Mouse (Mus musculus) large intestine, adult 2 months (tissue): ENCODE results near the gene Olfr749. TPM values are rescaled to one million over a fixed set of nuclear protein-coding genes. Genes with fewer than 3 reads are reported as not detected.
"Not testable (repeated sequence)": the region's sequence is repeated elsewhere in the genome, so short reads cannot be mapped to it uniquely, and the experiment has no call there.

Source experiments
- DNase-seq: peaks from one replicate; pipeline ENCODE4 v3.0.0-alpha.2; 2012; ENCODE audit warnings: low read depth, low spot score
- whole genome bisulfite sequencing: fragments of 180-500 bp; shearing (Covaris S2); methylation state at CpG from one replicate; pipeline ENCODE4 v1.1.7; 2018; 5-methylcytosine and 5-hydroxymethylcytosine counted together
- polyA plus RNA-seq: library from polyadenylated mRNA; depleted of rRNA; stranded (reverse); fragments of >200 nt; gene quantifications from 2 replicates; pipeline ENCODE4 v1.2.3, GENCODE M21; 2012; rRNA removed

Olfr749 gene
- not detected in 2 replicates for polyA plus RNA-seq

GRCm38 (mm10) chr14:50744994-50745393 lies at the start of gene Olfr749:
Olfr749 (minus strand) TSS chr14:50745094.
- no peak for DNase-seq

DNA sequence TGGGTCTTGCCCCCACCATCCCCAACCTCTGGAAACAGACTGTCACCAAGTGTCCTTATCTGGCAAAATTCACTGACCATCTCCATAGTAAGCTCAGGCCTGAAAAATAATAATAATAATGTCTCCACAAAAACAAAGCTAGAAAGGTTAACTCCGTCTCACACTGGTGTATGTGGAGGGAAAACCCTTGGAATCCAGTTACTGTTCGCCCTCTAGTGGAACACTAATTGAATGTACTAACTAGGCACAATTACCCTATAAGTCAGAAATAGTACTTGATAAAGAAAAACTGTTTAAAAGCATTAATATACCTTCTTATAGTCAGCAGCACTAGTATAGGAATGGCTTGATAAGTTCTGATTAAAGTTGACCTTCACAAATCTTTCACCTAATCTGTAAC lies 43.3 kb upstream of the Olfr749 start:
- no peak for DNase-seq
- WGBS, result 5% methylated on average over 2 of the region's 2 CpGs

DNA sequence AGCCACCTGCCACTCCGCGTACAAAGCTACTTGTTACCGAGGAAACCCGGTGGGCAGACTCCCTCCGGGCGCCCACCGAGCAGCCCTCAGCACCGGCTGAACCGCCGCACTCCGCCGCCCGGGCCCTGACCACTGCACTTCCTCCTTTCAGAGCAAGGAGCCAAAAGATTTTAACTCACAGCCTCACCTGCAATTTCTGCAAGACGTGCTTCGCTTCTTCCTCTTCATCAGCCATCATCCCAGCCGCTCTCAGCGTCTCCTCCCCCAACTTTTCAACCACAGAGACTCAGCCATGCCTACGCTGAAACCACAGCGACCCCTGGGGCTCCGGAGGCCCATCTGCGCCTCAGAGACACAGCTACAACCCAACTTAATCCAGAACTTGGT lies 40.4 kb upstream of the Olfr749 start, which contains the start of gene Ttc5:
Ttc5 (minus strand) TSS at position 269 of the 387 bp plus-strand sequence.
- WGBS, result under 1% methylated on average over 21 of the region's 21 CpGs
- peak; percentile 82 for DNase-seq

GRCm38 (mm10) chr14:50784391-50785250 lies 39.7 kb upstream of the Olfr749 start:
- WGBS, result 8% methylated on average over 16 of the region's 16 CpGs
- no peak for DNase-seq

- no peak for DNase-seq
- 95% methylated on average over 3 of the region's 3 CpGs for WGBS
These were observed 37.3 kb upstream of the Olfr749 start for GRCm38 (mm10) chr14:50782166-50782565.

DNA sequence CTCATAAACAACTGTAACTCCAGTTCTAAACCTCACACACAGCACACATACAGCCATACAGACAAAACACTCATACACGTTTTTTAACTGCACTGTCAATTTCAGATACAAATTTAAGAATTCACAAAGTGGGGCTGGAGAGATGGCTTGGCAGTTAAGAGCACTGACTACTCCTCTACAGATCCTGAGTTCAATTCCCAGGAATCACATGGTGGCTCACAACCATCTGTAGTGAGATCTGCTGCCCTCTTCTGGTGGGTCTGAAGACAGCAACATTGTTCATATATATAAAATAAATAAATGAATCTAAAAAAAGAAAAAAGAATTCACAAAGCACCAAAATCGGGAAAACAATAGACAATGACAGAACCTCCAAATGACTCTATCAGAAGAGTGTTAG lies 26.4 kb upstream of the Olfr749 start:
- DNase-seq, result no peak

DNA sequence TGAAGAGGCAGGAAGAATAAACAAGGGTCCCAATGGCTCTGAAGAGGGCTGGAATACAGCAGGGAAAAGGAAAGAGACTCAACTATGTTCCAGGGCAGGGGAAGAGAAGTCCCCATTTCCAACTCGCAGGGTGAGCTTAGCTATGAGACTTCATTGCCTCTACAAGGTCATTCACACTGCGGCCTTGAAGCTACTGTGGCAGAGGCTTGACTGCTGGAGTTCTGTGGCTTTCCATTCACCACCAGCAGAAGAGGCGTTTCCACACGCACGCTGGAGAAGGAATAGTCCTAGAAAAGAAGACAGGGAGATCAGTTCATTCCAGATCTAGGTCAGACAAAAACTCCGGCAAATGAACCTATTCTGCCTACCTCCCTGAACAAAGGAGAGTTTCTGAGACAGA lies 20.8 kb upstream of the Olfr749 start:
- no peak for DNase-seq
- 90% methylated on average over 6 of the region's 6 CpGs for WGBS

More for the DNA sequence above, 26.4 kb upstream of the Olfr749 start:
- WGBS, result 80% methylated on average over 2 of the region's 2 CpGs

- WGBS, result 52% methylated on average over 5 of the region's 5 CpGs
- no peak for DNase-seq
These were observed 13.7 kb upstream of the Olfr749 start for GRCm38 (mm10) chr14:50758416-50759085.

DNA sequence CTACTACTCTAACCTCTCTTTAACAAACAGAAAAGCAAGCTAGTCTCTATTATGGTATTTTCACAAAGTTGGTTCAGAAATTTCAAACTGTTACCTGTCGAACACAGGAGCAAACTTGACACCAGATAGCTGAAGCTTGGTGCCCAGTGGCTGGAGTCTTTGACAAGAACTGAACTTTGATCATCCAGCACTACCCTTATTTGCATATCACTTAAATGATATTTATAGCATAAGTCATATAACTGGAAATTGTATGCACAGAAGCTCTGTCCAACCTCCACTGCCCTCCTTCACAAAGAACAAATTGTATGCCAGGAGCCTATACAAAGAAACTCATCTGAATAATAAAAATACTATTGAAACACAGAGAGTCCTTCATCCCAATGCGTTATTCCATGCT lies 3.3 kb downstream of the Olfr749 start:
- 34% methylated on average over 2 of the region's 2 CpGs for WGBS
- DNase-seq, result peak; percentile 8

DNA sequence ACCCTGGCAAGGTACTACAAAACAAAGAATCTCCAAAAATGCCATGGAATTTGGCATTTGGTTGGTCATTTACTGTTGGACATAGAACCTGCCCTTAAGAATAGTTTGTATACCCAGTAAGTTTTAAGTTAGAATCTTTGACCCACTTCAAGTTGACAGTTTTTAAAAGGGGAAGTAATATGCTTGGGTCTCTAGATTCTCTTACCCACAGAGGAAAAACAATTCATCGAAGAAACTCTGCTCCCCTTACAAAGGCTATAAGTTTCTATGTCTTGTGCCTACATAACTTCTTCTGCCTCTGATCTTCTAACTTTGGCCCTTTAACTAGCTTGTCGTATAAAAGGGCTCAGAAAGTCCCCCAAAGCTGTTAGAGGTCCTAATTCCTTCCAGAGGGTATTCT lies 4.6 kb downstream of the Olfr749 start:
- 72% methylated on average over 2 of the region's 2 CpGs for WGBS
- no peak for DNase-seq

DNA sequence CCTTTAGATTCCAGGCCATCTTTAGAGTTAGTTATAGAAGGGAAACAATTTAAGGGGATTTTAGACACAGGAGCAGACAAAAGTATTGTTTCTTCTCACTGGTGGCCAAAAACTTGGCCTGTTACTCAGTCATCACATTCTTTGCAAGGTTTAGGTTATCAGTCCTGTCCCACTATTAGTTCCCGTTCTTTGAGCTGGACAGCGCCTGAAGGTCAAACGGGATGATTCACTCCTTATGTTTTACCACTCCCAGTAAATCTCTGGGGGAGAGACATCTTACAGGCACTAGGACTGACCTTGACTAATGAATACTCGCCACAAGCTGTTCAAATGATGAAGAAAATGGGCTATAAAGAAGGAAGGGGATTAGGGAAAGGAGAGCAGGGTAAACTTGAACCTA lies 22.5 kb downstream of the Olfr749 start:
- 87% methylated on average over 3 of the region's 4 CpGs for WGBS
- DNase-seq, result not testable (repeated sequence)

- DNase-seq, result not testable (repeated sequence)
- 91% methylated on average over 15 of the region's 15 CpGs for WGBS
These were observed 25.0 kb downstream of the Olfr749 start for GRCm38 (mm10) chr14:50719875-50720274.

- DNase-seq, result no peak
- WGBS, result 59% methylated on average over 1 of the region's 1 CpGs
These were observed 37.8 kb downstream of the Olfr749 start, which contains the start of gene Olfr748 for GRCm38 (mm10) chr14:50707073-50707472. Olfr748 (plus strand) TSS chr14:50707373.

DNA sequence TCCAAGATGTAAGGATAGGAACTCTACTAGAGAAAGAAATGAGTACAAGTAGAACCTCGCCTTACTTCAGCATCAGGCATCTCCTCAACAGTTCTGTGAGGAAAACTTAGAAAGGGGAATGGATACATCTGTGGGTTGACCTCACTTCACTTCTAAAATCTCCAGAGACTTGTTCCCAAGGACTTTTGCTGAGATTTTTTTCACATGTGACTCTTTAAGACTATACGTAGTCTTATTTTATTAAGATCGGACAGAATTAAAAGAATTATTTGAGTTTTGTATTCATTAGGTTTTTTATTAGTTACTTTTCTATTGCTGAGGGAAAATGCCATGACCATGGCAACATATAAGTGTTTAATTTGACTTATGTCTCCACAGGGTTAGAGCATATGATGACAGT lies 51.8 kb downstream of the Olfr749 start, which contains the start of gene Olfr747:
Olfr747 (minus strand) TSS at position 101 of the 400 bp plus-strand sequence.
- WGBS, result 90% methylated on average over 3 of the region's 3 CpGs

More for the DNA sequence above, 51.8 kb downstream of the Olfr749 start, which contains the start of gene Olfr747:
- DNase-seq, result no peak

Other genes starting within 250 kb of the Olfr749 start
- not detected in 2 replicates for gene Olfr742, start 241.5 kb downstream of the Olfr749 start, polyA plus RNA-seq
- gene Olfr743, start 223.3 kb downstream of the Olfr749 start, polyA plus RNA-seq, result not detected in 2 replicates
- not detected in 2 replicates for gene Olfr744, start 130.2 kb downstream of the Olfr749 start, polyA plus RNA-seq
- gene Olfr745, start 105.7 kb downstream of the Olfr749 start, polyA plus RNA-seq, result not detected in 2 replicates
- gene Olfr746, start 98.0 kb downstream of the Olfr749 start, polyA plus RNA-seq, result not detected in 2 replicates
- not detected in 2 replicates for gene Olfr747, start 51.9 kb downstream of the Olfr749 start, polyA plus RNA-seq
- not detected in 2 replicates for gene Olfr748, start 37.7 kb downstream of the Olfr749 start, polyA plus RNA-seq
- gene Ttc5, start 40.4 kb upstream of the Olfr749 start, polyA plus RNA-seq, result 21.7 and 25.6 TPM in 2 replicates
- not detected in 2 replicates for gene Ccnb1ip1, start 62.6 kb upstream of the Olfr749 start, polyA plus RNA-seq
- 16.3 and 23.8 TPM in 2 replicates for gene Parp2, start 62.7 kb upstream of the Olfr749 start, polyA plus RNA-seq
- 68.7 and 104 TPM in 2 replicates for gene Tep1, start 125.5 kb upstream of the Olfr749 start, polyA plus RNA-seq
- 0.71 and 2.3 TPM in 2 replicates for gene Klhl33, start 152.4 kb upstream of the Olfr749 start, polyA plus RNA-seq
- gene Osgep, start 179.8 kb upstream of the Olfr749 start, polyA plus RNA-seq, result 57.4 and 75.0 TPM in 2 replicates
- gene Apex1, start 179.9 kb upstream of the Olfr749 start, polyA plus RNA-seq, result 36.0 and 49.2 TPM in 2 replicates
- gene Pip4p1, start 185.8 kb upstream of the Olfr749 start, polyA plus RNA-seq, result 52.3 and 65.7 TPM in 2 replicates
- 143 and 173 TPM in 2 replicates for gene Pnp, start 186.0 kb upstream of the Olfr749 start, polyA plus RNA-seq
- 68.3 and 107 TPM in 2 replicates for gene Gm49342, start 199.4 kb upstream of the Olfr749 start, polyA plus RNA-seq
- 104 and 150 TPM in 2 replicates for gene Pnp2, start 210.9 kb upstream of the Olfr749 start, polyA plus RNA-seq